Mouse (Mus musculus) urinary bladder, adult 18-20 months (tissue): ENCODE measurements around the gene Ano1.

Experiments
- DNase-seq, 2 experiments: peaks; one replicate each; pipeline ENCODE4 v3.0.0; 2022; ENCODE audit warnings: low spot score in 2 of 2, mixed read lengths in 2 of 2

Ano1 gene

GRCm38 (mm10) chr7:144768845-144769244 lies 17.1 kb upstream of the Ano1 start:
- no peak for DNase-seq

DNA sequence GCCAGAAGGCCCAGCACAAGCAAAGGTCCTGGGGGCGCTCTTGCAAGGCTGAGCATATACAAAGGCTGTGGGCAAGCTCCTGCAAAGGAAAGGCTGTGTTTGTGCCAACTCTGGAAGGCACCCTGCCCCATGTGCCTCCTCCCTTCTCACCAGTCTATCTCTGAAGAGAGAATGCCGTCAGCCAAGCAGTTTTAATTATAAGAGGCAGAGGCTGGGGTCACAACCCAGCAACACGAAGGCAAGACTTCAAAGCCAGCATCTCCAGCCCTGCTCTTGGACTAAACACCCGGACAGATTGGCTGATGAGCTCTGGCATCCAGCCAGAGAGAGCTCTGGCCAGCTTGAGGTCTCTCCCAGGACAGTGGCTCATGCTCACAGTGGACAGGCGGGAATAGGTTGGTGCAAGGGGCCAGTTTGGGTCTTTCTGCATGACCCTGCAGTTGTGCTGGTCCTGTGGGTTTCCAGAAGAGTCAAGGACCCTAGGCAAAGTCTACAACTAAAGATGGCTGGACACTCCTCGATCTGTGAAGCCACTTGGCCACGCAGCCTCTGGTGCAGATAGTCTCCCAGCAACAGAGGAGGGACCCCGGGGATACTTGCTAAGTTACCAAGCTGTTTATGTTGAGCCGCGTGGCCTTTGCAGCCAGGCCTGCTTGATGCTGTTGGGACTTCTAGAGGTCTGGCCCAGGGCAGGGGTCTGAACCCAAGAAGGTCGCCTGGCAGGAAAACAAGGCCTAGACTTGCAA lies 12.9 kb upstream of the Ano1 start:
- no peak for DNase-seq

DNA sequence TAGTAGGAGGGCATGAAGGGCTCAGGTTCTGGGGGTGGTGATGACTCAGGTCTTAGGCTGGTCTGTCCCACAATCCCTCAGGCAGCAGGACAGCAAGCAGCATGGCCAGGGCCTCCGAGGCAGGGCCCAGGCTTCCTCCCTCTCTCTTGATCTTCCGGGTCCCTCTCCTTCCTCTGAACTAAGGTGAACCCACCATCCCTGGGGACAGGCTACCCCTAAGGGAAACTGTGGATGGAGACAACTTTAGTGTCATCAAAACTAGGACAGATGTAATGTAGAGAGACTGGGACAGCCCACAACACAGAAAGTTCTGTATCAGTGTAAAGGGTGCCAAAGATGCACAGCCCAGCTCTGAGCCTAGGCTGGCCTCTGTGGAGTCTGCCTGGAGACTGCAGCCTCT lies 12.2 kb upstream of the Ano1 start:
- DNase-seq = no peak

DNA sequence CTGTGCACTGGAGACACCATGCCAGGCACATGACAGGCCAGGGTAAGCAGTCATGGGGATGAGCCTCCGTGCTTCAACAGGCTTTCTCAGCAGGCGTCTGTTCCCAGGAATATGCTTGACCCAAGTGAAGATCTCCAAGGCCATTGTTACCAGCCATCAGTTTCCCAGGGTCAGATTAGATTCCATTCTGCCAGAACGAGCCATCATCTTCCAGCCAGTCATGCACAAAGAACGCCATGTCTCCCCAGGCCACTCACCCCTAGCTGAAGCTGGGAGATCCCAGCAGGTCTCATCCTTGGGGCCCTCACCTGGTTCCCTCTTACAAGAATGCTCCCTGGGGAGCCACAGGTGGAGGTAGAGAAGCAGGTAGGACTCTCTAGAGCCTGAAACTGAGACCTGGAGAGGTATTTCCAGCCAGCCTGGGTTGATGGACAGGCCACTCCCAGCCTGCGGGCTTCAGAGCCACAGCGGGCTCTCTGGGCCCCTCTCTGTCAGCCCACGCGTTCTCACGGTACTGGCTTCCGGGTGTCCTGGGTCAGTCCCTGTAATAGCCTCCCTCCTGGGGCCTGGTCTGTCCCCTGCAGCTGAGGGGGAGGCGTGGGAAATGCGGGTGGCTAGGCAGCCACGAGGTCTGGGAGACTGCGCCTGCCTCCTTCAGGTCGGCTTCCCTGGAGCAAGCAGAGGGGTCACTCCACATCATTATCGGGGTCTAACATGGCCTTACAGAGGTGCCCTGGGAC lies 10.9 kb upstream of the Ano1 start:
- DNase-seq = no peak

- DNase-seq = no peak
These were observed 8.5 kb upstream of the Ano1 start for GRCm38 (mm10) chr7:144760228-144760627.

GRCm38 (mm10) chr7:144759455-144759854 lies 7.7 kb upstream of the Ano1 start:
- no peak for DNase-seq

DNA sequence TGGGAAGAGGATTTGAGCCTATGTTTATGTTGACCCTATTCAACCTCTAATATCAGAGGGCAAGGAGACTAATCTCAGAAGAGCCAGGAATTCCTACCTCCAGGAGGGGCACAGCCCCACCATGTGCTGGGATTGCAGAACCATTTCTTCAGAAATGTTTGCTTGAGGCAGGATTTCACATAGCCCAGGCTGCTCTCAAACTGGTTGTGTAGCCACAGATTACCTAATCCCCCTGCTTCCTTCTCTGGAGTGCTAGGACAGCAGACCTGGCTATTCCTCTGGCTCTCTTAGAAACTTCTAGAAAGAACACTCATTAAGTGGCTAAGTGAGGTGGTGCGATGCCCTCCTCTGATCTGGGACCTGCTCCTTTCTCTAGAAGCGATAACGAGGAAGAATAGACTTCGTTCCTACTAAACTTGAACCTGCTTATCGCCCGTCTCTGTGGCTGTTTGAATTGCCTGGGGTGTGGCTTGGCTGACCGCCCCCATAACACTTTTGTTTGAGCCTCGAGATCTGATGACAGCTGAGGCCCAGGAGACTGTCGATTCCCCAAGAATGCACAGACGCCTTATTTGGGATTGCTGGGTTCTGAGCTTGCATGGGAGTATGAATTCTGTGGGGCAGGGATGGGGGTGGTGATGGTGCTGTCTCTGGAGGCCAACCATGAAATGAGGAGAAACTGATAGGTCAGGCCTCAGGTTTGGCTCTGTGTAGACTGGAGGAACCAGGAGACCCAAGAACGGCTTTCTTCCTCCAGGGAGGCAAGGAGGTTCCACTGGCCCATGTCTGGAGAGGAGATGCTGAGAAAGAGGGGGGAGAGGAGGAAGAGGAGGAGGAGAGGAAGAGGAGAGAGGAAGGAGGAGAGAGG lies 4.0 kb upstream of the Ano1 start:
- no peak for DNase-seq

- DNase-seq = no peak
These were observed 2.9 kb upstream of the Ano1 start for GRCm38 (mm10) chr7:144754722-144755121.

DNA sequence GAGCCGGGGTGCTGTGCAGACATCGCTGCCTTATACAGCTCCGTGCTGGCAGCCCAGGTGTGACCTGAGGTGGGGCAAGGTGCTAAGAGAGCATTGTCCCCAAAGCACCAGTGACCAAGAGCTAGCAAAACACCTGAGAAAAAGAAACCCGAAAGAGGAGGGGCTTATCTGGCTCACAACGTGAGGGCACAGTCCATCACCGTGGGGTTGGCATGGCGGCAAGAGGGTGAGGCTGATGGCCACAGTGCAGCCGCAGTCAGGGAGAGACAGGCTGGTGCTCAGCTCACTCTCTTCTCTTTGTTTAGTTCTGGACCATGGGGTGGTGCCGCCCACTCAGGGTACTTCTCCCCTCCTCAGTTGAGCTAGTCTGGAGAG lies 1.9 kb upstream of the Ano1 start:
- no peak for DNase-seq

- no peak for DNase-seq
These were observed 1.3 kb upstream of the Ano1 start for GRCm38 (mm10) chr7:144752919-144753656.

- peak; percentile 25 to 59 for DNase-seq
These were observed 4.0 kb downstream of the Ano1 start for GRCm38 (mm10) chr7:144747756-144748155.

- no peak for DNase-seq
These were observed 5.3 kb downstream of the Ano1 start for GRCm38 (mm10) chr7:144746466-144746865.

GRCm38 (mm10) chr7:144743874-144744273 lies 7.9 kb downstream of the Ano1 start:
- DNase-seq = no peak

- DNase-seq = no peak
These were observed 11.1 kb downstream of the Ano1 start for GRCm38 (mm10) chr7:144740643-144741042.

GRCm38 (mm10) chr7:144739810-144740209 lies 12.0 kb downstream of the Ano1 start:
- no peak for DNase-seq

GRCm38 (mm10) chr7:144738357-144738798 lies 13.4 kb downstream of the Ano1 start:
- no peak for DNase-seq

DNA sequence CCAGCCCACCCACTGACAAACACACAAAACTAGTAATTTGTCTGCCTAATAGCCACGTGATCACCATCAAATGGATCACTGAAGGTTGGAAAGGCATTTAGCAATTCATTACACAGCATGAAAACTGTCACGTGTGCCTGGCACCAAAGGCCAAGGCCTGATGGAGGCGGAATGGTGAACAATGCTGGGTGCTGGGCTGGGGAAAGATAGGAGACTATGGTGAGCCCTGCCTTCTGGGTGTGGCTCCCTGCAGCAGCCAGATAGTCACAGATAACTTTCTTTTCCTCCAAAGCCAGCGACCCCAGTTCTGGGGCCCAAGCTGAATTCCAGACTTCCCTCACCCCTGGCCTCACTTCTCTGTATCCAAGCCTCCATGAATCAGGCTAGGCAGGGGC lies 19.9 kb downstream of the Ano1 start:
- no peak for DNase-seq

DNA sequence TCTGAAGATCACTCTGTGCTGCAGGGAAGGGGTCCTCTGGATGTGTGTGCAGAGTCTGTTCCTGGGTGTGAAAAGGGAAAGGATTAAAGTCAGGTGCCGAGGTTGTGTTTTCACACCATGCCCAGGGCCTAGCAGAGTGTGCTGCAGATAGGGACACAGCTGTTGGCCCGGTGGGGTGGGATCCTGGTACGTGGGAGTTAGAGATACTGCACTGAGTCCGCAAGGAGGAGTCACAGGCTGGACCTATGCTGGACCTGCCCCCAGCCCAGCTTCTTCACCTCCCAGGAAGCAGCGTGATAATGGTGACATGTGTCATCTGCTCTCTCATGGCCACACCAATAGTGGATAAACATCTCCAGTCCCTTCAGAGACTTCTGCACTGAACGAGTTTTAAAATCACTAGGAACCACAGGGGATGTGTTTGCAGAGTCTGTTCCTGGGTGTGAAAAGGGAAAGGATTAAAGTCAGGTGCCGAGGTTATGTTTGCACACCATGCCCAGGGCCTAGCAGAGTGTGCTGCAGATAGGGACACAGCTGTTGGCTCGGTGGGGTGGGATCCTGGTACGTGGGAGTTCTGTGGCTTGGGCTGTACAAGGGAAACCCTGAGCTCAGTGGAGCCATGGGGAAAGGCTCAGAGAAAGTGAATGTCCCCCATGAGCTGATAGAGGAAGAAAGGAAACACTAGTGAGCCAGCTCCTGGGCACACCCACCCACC lies 20.4 kb downstream of the Ano1 start:
- DNase-seq = no peak

DNA sequence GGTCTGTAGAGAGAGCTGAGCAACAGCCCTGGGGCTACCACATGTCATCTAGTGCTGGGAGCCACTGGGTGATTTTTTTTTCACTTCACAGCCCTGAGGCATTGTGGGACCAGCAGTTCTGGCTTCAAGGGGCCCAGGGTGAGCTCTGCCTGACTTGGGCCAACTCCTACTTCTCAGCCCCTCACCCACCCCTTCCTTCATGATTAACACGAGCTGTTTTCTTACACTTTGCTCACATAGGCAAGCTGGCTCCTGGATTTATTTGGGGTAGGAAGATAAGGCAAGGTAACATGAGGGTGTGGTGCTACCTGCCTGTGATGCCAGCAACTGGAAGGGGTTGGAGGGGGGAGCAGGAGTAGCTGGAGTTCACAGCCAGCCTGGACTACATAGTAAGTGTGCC lies 27.5 kb downstream of the Ano1 start:
- DNase-seq = no peak

DNA sequence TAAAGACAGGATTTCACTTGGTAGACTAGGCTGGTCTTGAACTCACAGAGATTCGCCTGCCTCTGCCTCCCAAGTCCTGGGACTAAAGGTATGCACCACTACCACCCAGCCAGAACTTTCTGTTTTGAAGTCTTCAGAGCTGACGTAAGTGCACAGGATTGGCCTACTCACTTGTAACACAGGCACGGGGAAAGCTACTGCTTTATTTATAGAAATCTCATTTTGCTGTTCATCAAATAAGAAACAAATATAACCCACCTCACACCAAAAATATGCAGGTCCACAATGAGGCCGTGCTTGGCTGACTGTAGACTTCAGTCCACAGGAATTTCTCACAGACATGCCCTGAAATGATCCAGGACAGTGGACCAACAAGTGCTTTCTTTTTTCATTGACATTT lies 31.8 kb downstream of the Ano1 start:
- no peak for DNase-seq

GRCm38 (mm10) chr7:144717736-144718135 lies 34.0 kb downstream of the Ano1 start:
- no peak for DNase-seq
